Mouse (Mus musculus) retina, adult 2 months (tissue): Measurements from ENCODE around the gene Psmd5.
A peak's percentile ranks its signal among the peaks of the same experiment; 100 is the strongest.
"Not testable (repeated sequence)": the region's sequence is repeated elsewhere in the genome, so short reads cannot be mapped to it uniquely, and the experiment has no call there.

Experiments
- DNase-seq: peaks from one replicate; pipeline ENCODE4 v3.0.0-alpha.2; 2012; ENCODE audit warnings: low read depth, low spot score

Psmd5 gene

DNA sequence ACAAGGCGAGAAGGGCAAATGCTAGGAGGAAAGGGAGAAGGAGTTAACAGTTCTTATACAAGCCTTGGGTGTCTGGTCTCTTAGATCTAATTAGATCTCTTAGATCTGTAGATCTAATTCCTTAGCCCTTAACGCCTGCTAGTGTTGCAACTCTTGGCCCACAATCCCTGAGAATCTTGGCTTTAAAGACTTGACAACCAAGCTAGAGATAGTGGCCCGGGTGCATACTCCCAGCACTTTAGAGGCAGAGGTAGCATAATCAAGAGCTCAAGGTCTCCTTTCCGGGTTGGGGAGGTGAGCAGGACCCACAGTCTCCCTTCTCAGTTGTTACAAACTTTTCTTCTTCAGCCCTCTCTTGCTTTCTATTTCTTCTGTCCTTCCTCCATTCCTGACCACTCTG, 47.2 kb downstream of the Psmd5 start:
- no peak for DNase-seq

DNA sequence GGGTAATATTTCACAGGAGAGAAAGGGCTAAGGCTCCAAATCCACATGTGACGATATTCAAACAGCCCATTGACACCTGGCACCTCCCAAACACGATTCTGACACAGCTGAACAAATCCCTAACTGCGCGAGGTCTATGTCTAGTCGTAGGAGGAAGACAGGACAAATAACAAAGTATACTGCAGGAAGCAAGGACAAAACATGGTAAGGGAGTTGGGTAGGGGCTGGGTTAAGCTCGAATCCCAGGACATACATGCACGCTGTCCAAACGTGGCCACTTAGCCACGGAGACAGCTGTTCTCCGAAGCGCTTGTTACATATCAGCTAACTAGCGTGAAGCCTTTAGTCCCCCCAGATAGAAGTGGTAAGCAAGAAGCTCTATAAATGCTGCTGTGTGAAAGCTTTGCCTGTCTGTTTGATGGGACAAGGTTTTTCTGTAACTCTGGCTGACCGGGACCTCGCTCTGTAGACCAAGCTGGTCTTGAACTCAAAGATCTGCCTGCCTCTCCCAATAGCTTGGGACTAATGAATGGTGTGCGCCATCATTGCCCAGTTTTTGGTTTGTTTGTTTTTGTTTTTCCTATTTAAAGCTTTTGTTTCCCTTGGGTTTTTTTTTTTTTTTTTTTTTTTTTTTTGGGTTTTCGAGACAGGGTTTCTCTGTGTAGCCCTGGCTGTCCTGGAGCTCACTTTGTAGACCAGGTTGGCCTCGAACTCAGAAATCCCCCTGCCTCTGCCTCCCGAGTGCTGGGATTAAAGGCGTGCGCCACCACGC, 48.1 kb downstream of the Psmd5 start:
- no peak for DNase-seq

DNA sequence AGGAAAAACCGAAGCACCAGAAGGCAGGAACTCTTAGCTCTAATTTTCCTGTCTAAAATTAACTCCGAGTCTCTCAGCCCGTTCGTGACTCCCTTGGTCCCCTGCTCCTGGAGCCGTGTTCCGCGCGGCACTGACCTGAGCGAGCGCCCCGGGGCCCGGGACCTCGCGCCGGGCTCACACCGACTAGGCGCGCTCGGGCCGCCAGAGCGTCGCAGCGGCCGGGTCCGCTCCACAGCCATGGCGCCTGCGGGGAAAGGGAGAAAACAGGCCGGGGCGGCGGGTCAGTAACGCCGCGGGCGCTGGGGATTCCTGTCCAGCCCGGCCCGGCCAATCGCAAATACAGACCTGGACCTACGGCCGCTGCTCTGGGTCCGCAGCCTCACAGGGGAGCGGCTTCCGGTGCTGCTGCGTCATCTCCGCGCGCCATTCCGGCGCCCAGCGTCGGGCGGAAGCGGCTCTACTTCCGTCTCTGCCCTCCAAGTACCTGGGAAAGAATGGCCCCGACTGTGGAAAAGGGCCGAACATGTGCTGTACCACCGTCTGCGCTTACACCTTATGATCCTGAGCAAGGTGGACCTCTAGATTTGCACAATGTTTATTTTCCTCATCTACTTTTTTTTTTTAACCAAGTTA, 48.8 kb downstream of the Psmd5 start, which contains the start of gene Fbxw2:
Fbxw2 (minus strand) TSS at position 485 of the 633 bp plus-strand sequence.
- peak; percentile 85 for DNase-seq

DNA sequence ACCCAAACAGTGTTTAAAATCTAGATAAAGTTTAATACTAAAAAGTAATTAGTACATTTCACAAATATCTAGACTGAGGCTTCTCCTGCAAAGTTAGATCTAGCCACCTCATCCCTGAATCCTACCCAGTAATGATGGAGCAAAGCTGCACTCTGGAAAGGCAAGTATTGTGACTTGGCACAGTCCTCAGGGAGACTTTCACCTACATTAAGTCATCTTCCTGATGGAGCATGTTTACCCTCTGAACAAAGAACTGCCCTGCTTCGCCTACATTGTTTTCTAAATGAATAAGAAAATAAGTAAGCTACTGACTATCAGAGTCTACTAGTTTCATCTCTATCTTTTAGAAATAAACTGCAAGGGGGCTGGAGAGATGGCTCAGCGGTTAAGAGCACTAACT, 56.3 kb downstream of the Psmd5 start:
- DNase-seq: no peak

DNA sequence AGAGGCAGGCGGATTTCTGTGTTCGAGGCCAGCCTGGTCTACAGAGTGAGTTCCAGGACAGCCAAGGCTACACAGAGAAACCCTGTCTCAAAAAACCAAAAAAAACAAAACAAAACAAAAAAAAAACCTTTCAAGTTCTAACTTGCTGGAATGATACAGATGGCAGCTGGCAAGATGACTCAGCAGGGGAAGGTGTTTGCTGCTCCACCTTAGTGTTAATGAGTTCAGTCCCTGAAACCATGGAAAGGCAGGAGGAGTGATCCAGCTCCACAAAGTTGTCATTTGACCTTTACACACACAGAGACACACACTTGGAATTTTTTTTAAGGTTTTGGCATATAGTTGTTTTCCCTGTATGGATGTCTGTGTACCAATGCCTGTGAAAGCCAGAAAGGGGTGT, 58.9 kb downstream of the Psmd5 start:
- not testable (repeated sequence) for DNase-seq

DNA sequence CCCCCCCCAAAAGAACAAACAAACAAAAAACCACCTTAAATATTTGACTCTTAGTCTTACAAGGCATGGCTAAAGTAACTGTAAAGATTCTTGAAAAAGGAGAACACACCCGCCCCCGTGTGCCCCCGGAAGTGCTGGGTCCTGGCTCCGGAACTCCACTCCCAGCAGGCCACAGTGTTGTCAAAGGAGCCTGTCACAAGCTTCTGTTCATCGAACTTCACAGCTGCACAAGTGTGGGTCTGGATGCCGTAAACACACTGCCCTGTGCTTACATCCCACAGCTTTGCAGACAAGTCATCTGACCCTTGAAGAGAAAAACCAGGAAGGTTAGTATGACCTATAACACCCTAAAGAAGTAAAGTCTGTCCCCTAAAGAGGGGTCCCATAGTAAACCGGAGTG, 62.1 kb downstream of the Psmd5 start:
- DNase-seq: no peak

DNA sequence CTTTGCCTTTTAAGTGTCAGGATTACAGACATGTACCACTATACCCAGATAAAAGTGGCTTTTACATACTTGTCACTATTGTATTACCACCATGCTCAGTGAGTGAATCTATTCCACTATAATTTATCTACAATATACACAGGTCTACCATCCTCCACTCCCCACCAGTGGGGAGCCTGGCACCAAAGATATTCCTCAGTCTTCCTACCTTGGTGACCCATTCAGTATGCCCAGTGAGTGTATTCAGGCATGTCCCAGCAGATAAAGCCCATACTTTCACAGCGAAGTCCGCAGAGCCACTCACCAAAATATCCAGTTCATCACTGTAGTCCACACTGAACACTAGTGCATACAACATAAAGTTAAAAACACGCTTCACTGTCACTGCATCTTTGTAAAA, 64.0 kb downstream of the Psmd5 start:
- DNase-seq: no peak

DNA sequence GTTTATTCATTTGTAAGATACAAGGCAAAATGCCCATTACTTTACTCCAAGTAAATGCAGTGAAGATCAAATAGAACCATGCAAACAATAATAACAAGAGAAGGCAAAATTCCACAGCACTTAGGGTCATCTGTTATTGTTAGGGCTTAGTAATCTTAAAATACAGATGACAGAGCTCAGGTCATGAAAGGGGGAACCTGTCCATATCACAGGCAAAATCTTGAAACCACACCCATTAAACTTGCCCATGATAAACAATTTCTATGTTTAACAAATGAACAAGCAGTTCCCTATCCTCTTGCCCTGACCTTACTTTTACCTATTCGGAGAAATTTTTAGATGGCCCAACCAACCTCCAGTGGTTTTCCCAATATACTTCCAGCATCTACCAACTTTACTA, 65.2 kb downstream of the Psmd5 start:
- no peak for DNase-seq

DNA sequence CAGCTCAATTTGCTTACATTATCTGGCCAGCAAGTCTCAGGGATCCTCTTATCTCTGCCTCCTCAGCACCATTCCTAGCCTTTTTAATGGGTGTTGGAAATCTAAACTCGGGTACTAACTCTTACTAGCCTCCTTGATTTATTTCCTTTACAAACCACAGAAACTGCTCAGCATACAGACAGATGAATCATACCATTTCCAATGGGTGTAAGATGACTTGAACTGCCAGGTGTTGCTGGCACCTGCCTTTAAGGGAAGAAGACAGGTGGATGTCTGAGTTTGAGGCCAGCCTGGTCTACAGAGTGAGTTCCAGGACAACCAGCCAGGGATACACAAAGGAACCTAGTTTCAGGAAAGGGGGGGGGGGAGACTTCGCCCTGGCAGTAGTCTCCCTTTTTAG, 66.7 kb downstream of the Psmd5 start:
- DNase-seq: no peak

DNA sequence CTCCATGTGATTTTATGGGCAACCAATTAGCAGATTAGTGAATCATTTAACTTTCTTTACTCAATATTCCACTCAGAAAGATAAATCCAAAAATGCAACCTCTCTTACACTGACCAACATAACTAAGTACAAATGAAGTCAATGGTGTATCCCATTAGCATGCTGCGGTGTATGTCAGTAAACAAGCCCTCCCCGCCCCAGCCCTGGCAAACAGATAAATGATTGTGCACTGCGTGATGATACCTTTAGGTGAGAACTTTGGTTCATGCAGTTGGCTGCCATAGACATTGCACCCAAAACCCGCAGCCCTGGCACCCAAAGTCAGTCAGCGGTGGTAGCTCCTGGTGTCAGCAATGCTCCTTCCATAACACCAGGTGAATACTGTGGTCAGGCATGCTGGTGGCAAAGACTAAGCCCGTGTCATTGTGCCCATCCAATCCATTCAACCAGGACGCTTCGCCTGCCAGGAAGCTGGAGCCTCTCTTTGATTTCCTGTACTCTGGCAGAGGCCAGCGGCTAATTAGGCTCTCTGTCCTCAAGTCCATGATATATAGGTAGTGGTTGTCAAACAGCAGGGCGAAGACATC, 69.3 kb downstream of the Psmd5 start:
- DNase-seq: no peak

DNA sequence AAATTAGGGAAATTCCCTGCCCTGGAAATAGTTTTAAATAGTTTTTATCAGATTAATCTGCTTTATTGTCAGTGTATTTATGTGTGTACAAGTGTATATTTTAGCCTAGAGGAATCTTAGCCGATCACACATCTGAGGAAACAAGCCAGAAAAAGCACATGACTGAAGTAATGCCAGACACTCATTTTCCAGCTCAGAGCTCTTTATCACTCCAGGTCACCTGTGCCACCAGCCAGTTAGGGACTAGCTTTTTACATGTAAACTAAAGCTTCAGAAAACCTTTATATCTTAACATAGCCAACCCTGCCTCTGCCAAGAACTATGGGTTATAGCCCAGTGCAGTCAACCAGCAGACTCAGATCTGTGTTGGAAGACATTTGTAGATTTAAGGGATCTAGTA, 70.0 kb downstream of the Psmd5 start:
- no peak for DNase-seq

DNA sequence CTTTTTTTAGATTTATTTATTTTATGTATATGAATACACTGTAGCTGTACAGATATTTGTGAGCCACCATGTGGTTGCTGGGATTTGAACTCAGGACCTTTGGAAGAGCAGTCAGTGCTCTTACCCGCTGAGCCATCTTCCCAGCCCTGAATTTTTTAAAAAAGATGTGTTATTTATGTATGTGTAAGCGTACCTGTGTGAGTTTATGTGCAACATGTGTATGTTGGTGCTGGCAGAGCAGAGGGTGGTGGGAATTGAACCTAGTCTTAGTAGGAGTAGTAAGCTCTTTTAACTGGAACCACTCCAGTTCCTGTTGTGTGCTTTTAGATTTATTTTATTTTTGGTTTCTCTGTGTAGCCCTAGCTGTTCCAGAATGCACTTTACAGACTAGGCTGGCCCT, 70.6 kb downstream of the Psmd5 start:
- DNase-seq: no peak

DNA sequence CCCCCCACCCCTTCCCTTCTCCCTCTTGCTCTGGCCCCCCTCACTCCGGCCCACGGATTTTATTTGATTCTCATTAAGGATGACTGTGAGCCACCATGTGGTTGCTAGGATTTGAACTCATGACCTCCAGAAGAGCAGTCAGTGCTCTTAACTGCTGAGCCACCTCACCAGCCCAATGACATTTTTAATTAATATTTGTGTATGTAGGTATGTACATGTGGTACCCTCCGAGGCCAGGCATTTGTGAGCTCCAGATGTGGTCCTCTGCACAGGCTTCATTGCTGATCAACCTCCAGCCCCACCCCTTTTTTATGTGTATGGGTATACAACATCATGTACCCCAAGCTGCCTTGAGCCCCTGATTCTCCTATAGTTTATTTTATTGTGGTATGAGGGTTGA, 71.0 kb downstream of the Psmd5 start:
- no peak for DNase-seq

DNA sequence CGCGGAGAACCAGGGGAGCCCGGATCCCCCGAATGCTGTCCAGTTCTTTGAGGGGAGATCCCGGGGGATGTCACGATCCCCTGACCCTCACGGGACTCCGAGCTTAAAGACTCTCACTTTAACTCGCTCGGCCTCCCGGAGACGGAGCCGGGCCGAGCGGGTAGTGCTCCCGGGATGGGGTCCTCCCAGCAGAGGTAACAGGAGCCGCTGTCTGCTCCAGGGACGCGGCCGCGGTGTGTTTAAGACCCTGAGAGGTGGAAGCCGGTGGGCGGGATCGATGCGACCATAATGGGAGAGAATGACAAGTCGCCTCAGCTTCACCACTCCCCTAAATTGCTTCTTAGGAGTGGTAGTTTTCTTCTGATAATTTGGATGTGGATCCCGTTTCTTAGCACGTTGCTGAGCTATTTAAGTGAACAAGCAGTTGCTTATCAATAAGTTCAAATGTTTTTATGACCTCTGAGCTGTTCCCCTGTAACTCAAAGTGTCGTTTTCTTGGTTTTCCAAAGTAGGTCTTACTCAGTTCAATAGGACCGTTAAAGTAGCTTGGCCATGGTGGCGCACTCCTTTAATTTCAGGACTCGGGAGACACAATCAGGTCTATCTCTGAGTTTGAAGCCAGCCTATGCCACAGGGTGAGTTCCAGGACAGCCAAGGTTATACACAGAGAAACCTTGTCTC, 72.1 kb downstream of the Psmd5 start:
- not testable (repeated sequence) for DNase-seq

DNA sequence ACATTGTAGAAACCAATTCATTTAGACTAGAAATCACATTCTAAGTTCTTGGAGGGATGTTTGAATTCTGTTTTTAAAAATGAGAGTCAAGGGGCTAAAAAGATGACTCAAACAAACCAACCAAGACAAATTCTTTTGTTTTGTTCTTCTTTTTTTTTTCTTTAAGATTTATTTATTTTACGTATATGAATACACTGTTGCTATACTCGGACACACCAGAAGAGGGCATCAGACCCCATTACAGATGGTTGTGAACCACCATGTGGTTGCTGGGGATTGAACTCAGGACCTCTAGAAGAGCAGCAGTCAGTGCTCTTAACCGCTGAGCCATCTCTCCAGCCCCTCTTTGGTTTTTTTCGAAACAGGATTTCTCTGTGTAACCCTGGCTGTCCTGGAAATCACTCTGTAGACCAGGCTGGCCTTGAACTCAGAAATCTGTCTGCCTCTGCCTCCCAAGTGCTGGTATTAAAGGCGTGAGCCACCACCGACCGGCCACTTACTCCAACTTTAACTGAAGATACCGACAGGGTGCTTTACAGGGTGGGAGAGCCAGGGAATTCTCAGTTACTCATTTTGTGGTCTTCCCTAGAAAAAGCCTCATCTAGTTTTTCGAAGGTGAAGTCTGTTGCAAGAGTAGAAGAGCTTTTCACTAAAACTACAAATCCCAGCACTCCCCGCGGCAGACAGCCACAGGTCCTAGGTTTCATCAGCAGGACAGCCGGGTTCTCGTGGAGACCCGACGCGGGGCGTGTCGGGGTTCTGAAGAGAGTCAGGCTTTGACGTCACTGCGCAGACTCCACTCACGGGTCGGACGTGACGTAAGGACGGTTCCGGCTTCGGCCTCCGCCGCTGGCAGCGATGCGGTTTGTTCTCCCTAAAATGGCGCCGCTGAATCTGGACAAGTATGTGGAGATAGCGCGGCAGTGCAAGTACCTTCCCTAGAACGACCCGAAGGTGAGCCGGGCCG, 73.0 kb downstream of the Psmd5 start:
- peak; percentile 98 for DNase-seq

DNA sequence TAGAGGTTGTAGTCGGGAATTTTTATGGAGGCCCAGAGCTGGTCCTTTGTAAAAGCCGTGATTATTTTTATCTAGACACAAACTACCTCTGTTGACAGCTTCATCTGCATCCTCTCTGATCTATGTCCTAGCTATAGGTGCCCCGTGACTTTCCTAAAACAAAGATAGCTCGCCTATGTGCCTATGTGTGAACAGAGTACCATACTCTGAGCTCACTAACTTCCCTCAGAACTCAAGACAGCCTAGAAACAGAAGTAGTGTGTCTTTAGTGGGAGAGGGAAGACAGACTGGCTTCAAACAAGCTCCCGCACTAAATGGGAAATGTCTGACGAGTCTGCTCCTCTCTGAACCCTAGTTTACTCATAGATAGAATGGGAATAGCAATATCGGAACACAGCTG, 74.4 kb downstream of the Psmd5 start:
- DNase-seq: no peak
